Mouse (Mus musculus) retina, embryonic 14.5 days (tissue): Measurements from ENCODE around the gene Epor.

Experiments used
- DNase-seq: peaks from one replicate; pipeline ENCODE4 v3.0.0-alpha.2; 2015; ENCODE audit warnings: low spot score

Epor gene

GRCm38 (mm10) chr9:21968883-21969282 is 5.6 kb upstream of the Epor start:
- DNase-seq: no peak

DNA sequence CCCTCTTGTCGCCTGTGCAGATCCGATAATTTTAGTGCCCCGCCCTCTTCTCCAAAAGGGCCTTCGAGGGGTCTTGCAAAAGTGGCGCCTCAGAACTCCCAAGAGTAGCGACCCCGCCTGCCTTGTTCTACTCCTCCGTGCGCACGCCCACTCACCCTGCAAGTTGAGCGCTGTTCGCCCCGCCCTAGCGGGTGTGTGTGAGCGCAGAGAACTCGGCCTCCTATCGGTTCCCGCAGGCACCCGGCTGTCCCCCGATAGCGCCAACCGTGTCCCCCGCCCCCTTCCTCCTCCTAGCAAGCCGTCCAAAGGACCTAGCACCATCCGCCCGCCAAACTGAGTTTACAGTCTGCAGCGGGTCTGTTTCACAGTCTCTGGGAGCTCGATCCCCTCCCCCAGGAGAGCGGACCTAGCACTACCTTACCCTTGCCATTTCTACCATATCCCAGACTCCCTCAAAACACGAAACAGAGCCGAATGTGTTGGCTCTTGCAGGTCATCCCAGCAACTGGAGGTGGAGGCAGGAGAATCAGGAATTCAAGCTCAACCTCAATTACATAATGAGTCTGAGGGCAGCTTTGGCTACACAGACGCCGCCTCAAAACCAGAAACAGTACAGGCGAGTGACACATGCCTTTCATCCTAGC is 768 bp downstream of the Epor start:
- peak; percentile 69 for DNase-seq

DNA sequence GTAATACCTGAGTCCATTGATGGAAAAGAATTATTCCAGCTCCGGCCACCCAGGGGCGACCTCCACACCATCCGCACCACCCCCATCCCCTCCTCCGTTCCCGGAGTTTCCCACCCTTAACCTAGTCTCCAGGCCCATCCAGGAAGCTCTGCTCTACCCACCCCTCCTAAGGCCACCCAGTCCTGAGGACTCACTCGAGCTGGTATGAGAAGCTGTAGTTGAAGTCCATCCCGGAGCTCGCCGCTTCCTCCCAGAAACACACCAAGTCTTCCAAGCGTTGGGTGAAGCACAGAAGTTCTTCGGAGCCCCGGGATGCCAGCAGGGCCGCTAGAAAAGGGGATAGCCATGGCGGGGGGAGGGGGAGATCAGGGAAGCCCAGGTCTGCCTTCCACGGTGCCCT is 1.3 kb downstream of the Epor start:
- no peak for DNase-seq

- no peak for DNase-seq
Measured at GRCm38 (mm10) chr9:21961366-21961980, 1.8 kb downstream of the Epor start.

DNA sequence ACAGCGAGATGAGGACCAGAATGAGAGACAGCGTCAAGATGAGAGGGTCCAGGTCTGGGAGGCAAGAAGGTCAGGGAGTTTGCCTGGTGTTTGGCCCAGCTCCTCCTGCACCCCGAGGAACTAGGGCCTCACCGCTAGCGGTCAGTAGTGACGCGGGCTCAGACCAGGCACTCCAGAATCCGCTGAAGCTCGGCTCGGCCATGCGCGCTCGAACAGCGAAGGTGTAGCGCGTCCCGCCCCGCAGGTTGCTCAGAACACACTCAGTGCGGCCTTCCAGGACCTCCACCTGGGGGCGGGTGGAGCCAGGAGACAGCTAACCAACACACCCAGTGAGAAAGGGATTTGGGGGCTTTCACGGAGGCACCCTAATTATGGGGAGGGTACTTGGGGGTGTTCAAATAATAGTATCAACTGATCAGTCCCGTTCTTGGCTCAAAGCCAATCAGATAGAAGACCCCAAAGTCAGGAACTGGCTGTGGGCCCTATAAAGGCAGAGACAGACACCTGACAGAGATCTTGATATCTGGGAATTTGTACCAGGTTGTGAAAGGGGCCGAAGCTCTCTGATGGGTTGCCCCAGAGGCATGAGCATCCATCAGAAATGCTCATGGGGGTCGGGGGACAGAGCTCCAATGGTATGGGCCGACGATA is 2.6 kb downstream of the Epor start:
- no peak for DNase-seq

- no peak for DNase-seq
Measured at GRCm38 (mm10) chr9:21960135-21960534, 3.2 kb downstream of the Epor start.

DNA sequence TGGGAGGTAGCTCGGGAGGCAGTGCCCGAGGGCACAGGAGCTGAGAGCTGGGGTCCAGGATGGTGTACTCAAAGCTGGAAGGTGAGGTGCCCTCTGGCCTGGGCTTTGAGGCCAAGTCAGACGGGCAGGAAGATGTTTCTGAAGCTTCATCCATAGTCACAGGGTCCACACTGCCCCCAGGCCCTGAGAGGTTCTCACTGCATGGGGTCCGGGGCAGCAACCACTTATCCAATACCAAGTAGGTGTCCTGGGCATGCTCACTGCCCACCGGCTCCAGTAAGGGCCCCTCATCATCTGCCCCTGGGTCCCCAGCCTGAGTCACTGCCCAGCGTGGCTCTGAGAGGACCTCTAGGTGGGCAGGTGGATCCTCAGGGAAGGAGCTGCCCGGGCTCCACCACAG is 4.1 kb downstream of the Epor start:
- no peak for DNase-seq

DNA sequence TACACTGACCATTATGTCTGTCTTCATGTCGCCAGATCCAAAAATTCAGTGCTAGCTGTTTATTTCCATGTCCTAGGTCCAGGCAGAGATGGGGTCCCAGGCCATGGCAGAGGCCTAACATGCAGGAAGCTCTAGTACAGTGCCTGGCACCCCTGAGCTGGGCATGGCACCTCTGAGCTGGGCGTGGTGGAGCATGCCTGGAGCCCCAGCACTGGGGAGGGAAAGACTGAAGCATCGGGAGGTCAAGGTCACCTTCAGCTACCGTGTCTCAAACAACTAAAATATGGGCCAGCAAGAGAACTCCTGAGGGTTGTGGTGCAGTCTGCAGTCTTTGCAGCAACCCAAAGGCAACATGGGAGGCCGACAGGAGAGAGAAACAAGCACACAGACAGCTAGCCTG is 4.9 kb downstream of the Epor start:
- DNase-seq: no peak

DNA sequence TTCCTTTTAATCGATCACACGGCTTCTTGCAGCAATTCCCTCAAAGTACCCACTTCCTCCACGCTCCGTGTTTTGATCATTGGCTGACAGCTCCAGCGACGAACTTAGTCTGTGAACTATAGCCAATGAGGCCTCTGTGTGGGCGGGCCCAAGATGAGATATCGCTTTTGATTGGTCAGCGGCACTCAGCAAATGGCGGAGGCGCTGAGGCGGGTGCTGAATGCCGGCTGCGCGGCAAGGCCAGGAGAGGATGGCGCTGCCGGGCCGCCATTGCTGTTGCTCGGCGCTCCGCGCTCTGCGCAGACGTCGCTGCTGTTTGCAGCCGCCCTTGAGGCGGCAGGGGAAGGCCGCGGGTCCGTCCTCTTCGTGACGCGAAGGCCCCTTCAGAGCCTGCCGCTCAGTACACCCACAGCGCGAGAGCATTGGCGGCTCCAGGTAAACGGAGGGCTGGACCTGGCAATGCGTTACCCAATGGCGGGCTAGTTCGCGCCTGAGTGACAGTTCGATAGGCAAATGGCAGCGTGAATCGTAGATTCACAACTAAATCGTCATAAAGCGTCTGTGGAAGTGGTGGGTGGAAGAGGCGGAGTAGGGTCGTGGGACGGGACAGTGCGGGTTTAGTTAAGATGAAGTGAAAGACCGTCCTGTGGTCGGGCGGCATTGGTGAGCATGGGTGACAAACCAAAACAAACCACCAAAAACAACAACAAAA is 7.6 kb downstream of the Epor start, which contains the start of gene Swsap1:
TSS of gene Swsap1 (plus strand) at position 186 of the 712 bp plus-strand sequence.
- peak; percentile 99 for DNase-seq

DNA sequence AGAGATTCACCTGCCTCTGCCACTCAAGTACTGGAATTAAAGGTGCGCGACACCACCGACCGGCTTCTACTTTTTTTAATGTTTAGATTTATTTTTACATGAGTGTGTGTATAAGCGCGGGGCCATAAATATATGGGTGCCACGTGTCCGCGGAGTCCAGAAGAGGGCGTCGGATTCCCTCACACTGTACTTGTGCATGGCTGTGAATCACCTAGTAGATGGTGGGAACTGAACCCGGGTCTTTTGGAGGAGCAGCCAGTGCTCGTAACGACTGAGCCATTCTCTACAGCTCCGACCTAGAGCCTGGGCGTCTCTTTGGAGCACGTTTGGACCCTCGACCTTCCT is 8.1 kb downstream of the Epor start:
- DNase-seq: no peak

DNA sequence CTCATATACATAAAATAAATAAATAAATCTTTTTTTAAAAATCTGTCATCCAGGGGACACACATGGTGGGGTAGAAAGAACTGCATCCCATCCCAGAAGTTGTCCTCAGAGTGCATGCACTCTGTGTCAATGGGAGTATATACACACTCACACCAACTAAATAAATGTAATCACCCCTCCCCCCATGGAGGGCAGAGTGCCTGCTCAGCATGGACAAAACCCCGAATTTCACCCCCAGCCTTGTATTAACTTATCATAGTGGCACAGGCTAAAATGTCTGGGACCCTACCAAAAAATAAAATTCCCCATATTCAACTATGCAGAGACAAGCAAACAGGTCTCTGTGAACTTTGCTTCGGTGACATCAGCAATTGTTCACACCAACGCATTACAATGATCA is 8.7 kb downstream of the Epor start:
- DNase-seq: no peak

DNA sequence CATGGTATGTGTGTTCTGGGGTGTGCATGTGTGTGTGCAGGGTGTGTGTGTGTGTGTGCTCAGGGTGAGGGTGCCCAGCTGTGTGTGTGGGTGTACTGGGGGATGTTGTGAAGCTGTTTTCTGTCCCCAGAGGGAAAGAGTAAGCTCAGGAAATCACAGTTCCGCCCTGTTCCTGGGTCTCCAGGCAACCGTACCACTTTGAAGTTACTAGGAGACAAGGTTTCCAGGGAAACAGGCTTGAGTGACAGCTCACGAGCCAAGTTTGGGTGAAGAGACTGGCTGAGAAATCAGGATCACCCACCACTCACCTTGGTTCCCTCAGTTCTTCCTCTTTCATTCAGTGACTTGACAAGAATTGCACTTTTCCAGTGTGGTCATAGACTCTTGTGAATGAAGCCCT is 9.7 kb downstream of the Epor start:
- DNase-seq: no peak

DNA sequence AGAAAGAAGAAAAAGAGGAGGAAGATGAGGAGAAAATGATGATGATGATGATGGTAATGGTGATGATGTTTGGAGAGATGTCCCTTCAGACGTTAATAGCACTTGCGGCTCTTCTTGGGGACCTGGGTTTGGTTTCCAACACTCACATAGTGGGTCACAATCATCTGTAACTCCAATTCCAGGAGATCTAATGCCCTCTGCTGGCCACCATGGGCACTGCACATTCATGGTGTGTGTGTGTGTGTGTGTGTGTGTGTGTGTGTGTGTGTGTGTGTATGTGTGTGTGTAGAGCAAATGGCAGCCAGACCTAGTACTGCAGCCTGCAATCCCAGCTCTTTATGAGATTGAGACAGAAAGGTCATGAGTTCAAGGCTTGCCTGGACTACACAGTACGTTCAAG is 11.3 kb downstream of the Epor start:
- no peak for DNase-seq

GRCm38 (mm10) chr9:21950322-21950721 is 13.0 kb downstream of the Epor start:
- DNase-seq: peak; percentile 75

DNA sequence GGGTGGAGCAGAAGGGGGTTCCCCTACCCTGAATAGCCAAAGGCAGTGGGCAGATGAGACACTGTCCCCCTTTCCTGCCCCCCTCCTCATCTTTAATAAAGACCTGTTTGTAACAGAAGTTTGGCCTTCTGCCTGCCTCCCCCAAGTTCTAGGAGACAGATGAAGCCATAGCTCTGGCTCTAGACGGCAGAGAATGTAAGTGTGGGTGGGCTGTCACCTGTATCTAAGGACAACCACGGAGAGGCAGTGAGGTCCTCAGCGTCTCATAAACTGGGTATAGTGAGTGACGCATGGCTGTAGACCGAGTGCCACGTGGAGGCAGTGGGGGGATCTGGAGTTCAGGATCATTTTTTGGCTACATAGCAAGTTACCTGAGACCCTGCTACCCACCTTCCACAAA is 14.5 kb downstream of the Epor start:
- no peak for DNase-seq

DNA sequence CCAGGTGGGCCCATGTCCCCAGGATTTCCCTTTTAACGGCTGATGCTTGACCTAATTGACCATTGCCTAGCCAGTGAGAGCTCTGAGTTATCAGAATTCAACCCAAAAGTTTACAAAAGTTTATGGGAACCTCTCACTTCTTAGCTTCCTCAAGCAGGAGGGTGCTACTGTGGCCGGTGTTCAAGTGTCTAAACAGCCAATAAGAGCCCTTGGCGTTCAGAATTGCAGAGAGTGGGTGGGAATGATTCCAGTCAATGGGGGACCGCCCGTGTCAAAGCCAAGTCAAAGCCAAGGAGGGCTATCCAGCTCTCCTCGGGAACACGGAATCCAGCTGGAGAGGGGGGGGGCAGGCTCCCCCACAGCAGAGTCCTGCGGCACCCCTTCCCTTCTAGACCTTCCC is 15.2 kb downstream of the Epor start:
- DNase-seq: no peak

- no peak for DNase-seq
Measured at GRCm38 (mm10) chr9:21947540-21948130, 15.7 kb downstream of the Epor start.

DNA sequence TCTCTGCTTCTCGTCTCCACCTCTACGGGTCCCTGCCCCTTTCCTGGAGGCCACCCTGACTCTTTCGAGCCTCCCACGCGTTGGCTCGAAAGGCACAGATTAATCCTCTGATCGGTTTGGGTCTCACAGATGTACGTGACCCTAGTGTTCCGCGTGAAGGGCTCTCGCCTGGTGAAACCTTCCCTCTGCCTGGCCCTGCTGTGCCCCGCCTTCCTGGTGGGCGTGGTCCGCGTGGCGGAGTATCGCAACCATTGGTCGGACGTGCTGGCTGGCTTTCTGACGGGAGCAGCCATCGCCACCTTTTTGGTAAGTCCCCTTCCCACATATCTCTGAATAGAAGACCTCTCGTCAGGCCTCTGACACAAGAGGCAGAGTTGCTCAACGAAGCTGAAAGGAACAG is 19.0 kb downstream of the Epor start:
- no peak for DNase-seq

DNA sequence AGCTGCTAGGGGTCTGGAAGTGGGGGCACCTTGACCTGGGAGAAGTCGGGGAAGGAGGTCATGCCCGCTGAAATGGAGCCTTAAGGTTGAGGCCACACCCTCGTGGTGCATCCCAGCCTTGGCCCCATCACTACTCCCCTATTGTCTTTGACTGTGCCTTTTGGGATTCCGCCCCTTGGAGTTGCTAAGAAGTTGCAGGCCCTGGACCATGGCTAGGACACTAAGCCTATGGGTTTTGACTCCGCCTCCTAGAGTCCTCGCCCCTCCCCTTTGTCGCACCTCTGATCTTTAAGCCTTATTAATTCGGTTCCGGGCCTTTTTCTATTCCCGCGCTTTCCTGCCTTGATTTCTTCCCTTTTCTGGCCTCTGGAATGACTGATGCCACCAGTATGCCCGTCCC is 19.7 kb downstream of the Epor start:
- no peak for DNase-seq

DNA sequence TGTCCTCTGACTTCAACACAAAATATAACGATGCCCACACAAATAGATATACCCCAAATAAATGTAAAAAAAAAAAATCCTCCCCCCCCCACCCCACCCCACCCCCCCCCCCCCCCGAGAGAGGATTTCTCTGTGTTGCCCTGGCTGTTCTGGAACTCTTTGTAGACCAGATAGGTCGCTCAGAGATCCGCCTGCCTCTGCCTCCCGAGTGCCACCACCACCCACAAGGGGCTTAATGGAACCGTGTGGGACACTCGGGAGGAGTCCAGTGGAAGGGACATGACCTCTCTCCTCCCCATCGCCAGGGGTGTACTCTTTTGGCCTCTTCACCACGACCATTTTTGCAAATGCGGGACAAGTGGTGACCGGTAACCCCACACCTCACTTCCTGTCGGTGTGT is 20.3 kb downstream of the Epor start:
- DNase-seq: no peak

DNA sequence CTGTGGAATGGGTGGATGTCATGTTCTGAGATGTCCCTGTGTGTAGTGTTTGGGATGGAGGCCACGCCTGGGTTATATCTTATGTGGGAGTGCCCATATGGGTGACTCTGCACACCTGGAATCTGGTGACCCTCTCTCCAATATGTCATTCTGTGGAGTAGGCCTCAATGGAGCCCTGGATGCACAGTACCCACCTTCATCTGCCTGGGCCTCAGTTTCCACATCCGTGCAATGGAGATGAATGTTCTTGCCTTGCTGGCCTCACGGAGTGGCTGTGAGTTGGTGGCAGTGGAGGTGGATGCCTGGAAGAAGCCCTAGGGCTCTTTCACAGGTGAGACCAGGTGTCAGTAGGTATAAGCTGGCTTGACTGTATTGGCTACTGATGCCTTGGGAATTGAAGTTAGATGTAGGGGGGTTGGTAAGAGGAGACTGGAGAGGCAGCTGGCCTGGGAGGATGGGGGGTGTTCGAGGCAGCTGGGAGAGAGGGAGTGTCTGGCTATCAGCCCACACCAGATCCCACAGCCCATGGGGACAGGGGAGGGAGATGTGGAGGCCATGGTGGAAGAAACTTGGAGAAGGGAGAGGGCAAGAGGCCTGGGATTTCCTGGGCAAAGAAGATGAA is 25.0 kb downstream of the Epor start:
- no peak for DNase-seq

GRCm38 (mm10) chr9:21937711-21938175 is 25.6 kb downstream of the Epor start:
- no peak for DNase-seq
